ENCODE assay signal across 10 mouse cellular contexts in genomic region chr6:28542298-28542701, GRCm38 (mm10).
DNase-seq lines count a peak whose midpoint lies in the region; ATAC-seq and TF ChIP-seq lines count a peak whose summit lies in the region.
"Had no signal": no experiment of that assay in that cellular context is flagged by ENCODE, and none has a peak within 500 bp of the region (broad histone marks: within the 10 kb centered on the region; RNA-seq: fewer than 3 reads in every experiment).

No protein-coding gene starts in this region.

- no peaks in the 10 kb centered on the region for H3K79me2 ChIP-seq in heart, adult 2 months (replicated peaks; ENCODE audit: control insufficient read depth, insufficient read depth, low read length)

- H3K27me3 ChIP-seq in hindbrain, embryonic 10.5 days (ENCODE audit: insufficient read depth, poor library complexity, severe bottlenecking): no peaks in the 10 kb centered on the region
- H3K27me3 ChIP-seq in hindbrain, embryonic 11.5 days (ENCODE audit: control insufficient read depth, insufficient read depth, low read length): no peaks in the 10 kb centered on the region
- no peaks in the 10 kb centered on the region for H3K27me3 ChIP-seq in heart, embryonic 12.5 days (replicated peaks)
- no peaks in the 10 kb centered on the region for H3K27me3 ChIP-seq in heart, adult 2 months (ENCODE audit: control insufficient read depth, insufficient read depth, low read length)

- intact Hi-C loops in heart, adult 2 months (cut with DNase I): no loop called here

- no peak overlapping the region for H3K9ac ChIP-seq in hindbrain, embryonic 11.5 days (ENCODE audit: low read depth, low read length)
- no peak overlapping the region for H3K9ac ChIP-seq in heart, embryonic 12.5 days
- no peak overlapping the region for H3K9ac ChIP-seq in heart, adult 2 months (ENCODE audit: low read depth, low read length)

- WGBS in hindbrain, embryonic 10.5 days: 69% methylated on average over 6 of the region's 6 CpGs
- WGBS in hindbrain, embryonic 11.5 days: 72% methylated on average over 6 of the region's 6 CpGs
- WGBS in heart, embryonic 12.5 days: 75% methylated on average over 6 of the region's 6 CpGs
- WGBS in heart, adult 2 months: 80% methylated on average over 6 of the region's 6 CpGs

- H3K36me3 ChIP-seq in hindbrain, embryonic 10.5 days: peaks cover 25% of the 10 kb centered on the region
- no peaks in the 10 kb centered on the region for H3K36me3 ChIP-seq in hindbrain, embryonic 11.5 days (ENCODE audit: control insufficient read depth, insufficient read depth, low read length)
- H3K36me3 ChIP-seq in heart, embryonic 12.5 days: peaks cover 29% of the 10 kb centered on the region
- no peaks in the 10 kb centered on the region for H3K36me3 ChIP-seq in heart, adult 2 months (ENCODE audit: control insufficient read depth, insufficient read depth, low read length)

- no peak for TF ChIP-seq CTCF in heart, adult 2 months (IDR thresholded peaks at IDR 0.05)

- TF ChIP-seq POLR2A in heart, adult 2 months (IDR thresholded peaks at IDR 0.05; ENCODE audit: insufficient read depth, low read depth, low read length): no peak

- peaks cover 27% of the 10 kb centered on the region for H3K4me1 ChIP-seq in hindbrain, embryonic 10.5 days (replicated peaks)
- H3K4me1 ChIP-seq in hindbrain, embryonic 11.5 days (replicated peaks; ENCODE audit: control insufficient read depth, insufficient read depth, low read length): no peaks in the 10 kb centered on the region
- no peaks in the 10 kb centered on the region for H3K4me1 ChIP-seq in heart, embryonic 12.5 days (replicated peaks)
- H3K4me1 ChIP-seq in heart, adult 2 months (ENCODE audit: control insufficient read depth, insufficient read depth, low read length): no peaks in the 10 kb centered on the region

- peak overlapping the region; percentile 50 for H3K27ac ChIP-seq in hindbrain, embryonic 10.5 days
- no peak overlapping the region for H3K27ac ChIP-seq in hindbrain, embryonic 11.5 days (ENCODE audit: low read depth, low read length)
- H3K27ac ChIP-seq in heart, embryonic 12.5 days (ENCODE audit: poor library complexity, severe bottlenecking): no peak overlapping the region
- H3K27ac ChIP-seq in heart, adult 2 months: no peak overlapping the region

- no peak for TF ChIP-seq EP300 in heart, adult 2 months (IDR thresholded peaks at IDR 0.05; ENCODE audit: insufficient read depth, low read depth, low read length)

- no peak overlapping the region for H3K4me3 ChIP-seq in hindbrain, embryonic 10.5 days
- H3K4me3 ChIP-seq in hindbrain, embryonic 11.5 days (ENCODE audit: low read depth, low read length): no peak overlapping the region
- no peak overlapping the region for H3K4me3 ChIP-seq in heart, embryonic 12.5 days
- H3K4me3 ChIP-seq in heart, adult 2 months: no peak overlapping the region

- no peak for ATAC-seq in hindbrain, embryonic 11.5 days (ENCODE audit: low FRiP score)
- peak; percentile 92 for ATAC-seq in frontal cortex, adult (ENCODE audit: low TSS enrichment)
- ATAC-seq in heart, embryonic 12.5 days (ENCODE audit: insufficient number of reproducible peaks, low FRiP score): no peak

- H3K4me2 ChIP-seq in hindbrain, embryonic 11.5 days (replicated peaks; ENCODE audit: low read depth, low read length): no peak overlapping the region
- no peak overlapping the region for H3K4me2 ChIP-seq in heart, embryonic 12.5 days

- no peaks in the 10 kb centered on the region for H3K9me3 ChIP-seq in hindbrain, embryonic 10.5 days
- no peaks in the 10 kb centered on the region for H3K9me3 ChIP-seq in hindbrain, embryonic 11.5 days (ENCODE audit: control insufficient read depth, low read length)
- H3K9me3 ChIP-seq in heart, embryonic 12.5 days (replicated peaks): no peaks in the 10 kb centered on the region

- no peak for DNase-seq in hindbrain, embryonic 10.5 days (ENCODE audit: low spot score)
- DNase-seq in hindbrain, embryonic 11.5 days (ENCODE audit: low spot score): no peak
- peak; percentile 53 to 71 for DNase-seq in left cerebral cortex, adult 18-20 months (ENCODE audit: low spot score in 2 of 2)
- peak; percentile 7 for DNase-seq in retina, embryonic 14.5 days (ENCODE audit: low spot score)
- no peak for DNase-seq in heart, adult 2 months
- no peak for DNase-seq in adrenal gland, adult 8-10 months
- DNase-seq: embryo, embryonic 11 days; lung, adult 18-20 months had no signal

Comparison
In these comparisons a context has a peak if more than half of its experiments do, and no peak if none do; other contexts are left out.
1. DNase-seq: peak in left cerebral cortex, adult 18-20 months (2 of 2) and retina, embryonic 14.5 days (single experiment); none in hindbrain, embryonic 10.5 days (single experiment), hindbrain, embryonic 11.5 days (single experiment), heart, adult 2 months (0 of 2) and adrenal gland, adult 8-10 months (single experiment).